Comparison of ENCODE assay signal across 8 mouse cellular contexts in the genomic region with DNA sequence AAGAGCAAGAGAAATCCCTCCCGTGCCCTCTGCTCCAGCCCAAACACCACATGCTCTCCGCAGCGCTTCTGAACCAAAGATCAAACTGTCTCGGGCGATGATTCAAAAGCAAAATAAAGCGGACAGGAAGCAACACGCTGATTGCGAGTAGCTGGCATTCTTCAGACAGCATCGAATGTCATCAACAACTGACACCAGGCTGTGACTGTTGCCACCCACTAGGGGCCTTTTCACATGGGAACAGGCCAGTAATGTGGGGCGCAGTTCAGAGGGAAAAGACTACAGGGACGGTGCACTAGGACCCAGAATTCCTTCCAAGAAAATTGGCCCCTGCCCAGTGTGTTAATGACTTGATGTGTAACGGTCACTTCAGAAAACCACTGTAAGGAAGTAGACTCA. TPM values are rescaled to one million over a fixed set of nuclear protein-coding genes. Genes with fewer than 3 reads are reported as not detected.
DNase-seq lines count a peak whose midpoint lies in the region; ATAC-seq lines count a peak whose summit lies in the region.

No protein-coding gene starts in this region.

- no peaks in the 10 kb centered on the region for H3K36me3 ChIP-seq in hindbrain, embryonic 12.5 days

- H3K4me3 ChIP-seq in hindbrain, embryonic 12.5 days, result peak overlapping the region; percentile 65

- peak overlapping the region; percentile 72 for H3K4me2 ChIP-seq in hindbrain, embryonic 12.5 days (replicated peaks)

- no peaks in the 10 kb centered on the region for H3K9me3 ChIP-seq in hindbrain, embryonic 12.5 days (replicated peaks)

- WGBS in hindbrain, embryonic 12.5 days, result under 1% methylated on average over 12 of the region's 12 CpGs

- peak; percentile 28 for DNase-seq in R1 (ENCODE audit: low read depth, low spot score)
- peak; percentile 77 for DNase-seq in cerebellum, adult 8-10 months
- DNase-seq in frontal cortex, postnatal 10 days (ENCODE audit: low spot score in 2 of 2), result peak; percentile 58
- DNase-seq in layer of hippocampus, adult 9-11 months, result peak; percentile 71
- peak; percentile 91 for DNase-seq in lung, postnatal 10 days
- peak; percentile 42 for DNase-seq in ovary, postnatal 14 days (ENCODE audit: low spot score)
- peak; percentile 12 for DNase-seq in yolk sac, embryonic 10.5 days (ENCODE audit: low spot score)

- peaks cover 10% of the 10 kb centered on the region for H3K27me3 ChIP-seq in hindbrain, embryonic 12.5 days

- peak overlapping the region; percentile 75 for H3K9ac ChIP-seq in hindbrain, embryonic 12.5 days

- ATAC-seq in hindbrain, embryonic 12.5 days (ENCODE audit: low FRiP score), result 0 out of 2 replicates have a peak, but pooled peaks have one; percentile 26

- H3K4me1 ChIP-seq in hindbrain, embryonic 12.5 days, result peaks cover 37% of the 10 kb centered on the region

- peak overlapping the region; percentile 86 for H3K27ac ChIP-seq in hindbrain, embryonic 12.5 days

RNA-seq across cellular contexts. Expression of gene Rasa3, which starts 1.1 kb away (rescaled TPM):
- 30.0 and 31.4 TPM in 2 replicates for polyA plus RNA-seq in hindbrain, embryonic 12.5 days (2016; fragmentation: Nextera tagmentation; extraction: Ambion mirVana)

RNA-seq across cellular contexts. Expression of gene Cfap97d2, which starts 29.4 kb away (rescaled TPM):
- 2.3 and 2.6 TPM in 2 replicates for polyA plus RNA-seq in hindbrain, embryonic 12.5 days (2016; fragmentation: Nextera tagmentation; extraction: Ambion mirVana)

Comparison
In these comparisons a context has a peak if more than half of its experiments do, and no peak if none do; other contexts are left out.
1. Peak in every context shown above with its lines: DNase-seq, ATAC-seq, H3K4me3 ChIP-seq and H3K27ac ChIP-seq.
2. DNase-seq: peak in every context shown above with its lines; median percentile 91 in lung, postnatal 10 days; 77 in cerebellum, adult 8-10 months; 71 in layer of hippocampus, adult 9-11 months; 58 in frontal cortex, postnatal 10 days; 42 in ovary, postnatal 14 days; 28 in R1; 12 in yolk sac, embryonic 10.5 days.